Mouse (Mus musculus): ENCODE measurements around the gene Afdn.
"Not testable (repeated sequence)": the region's sequence is repeated elsewhere in the genome, so short reads cannot be mapped to it uniquely, and the experiment has no call there.

Afdn gene

GRCm38 (mm10) chr17:13951570-13951969, 191.2 kb downstream of the Afdn start:
- not testable (repeated sequence) for DNase-seq (ENCODE audit: low read depth, low spot score)
